Mouse (Mus musculus) neural tube, embryonic 10.5 days (tissue): Measurements from ENCODE around the gene Sec61g.
A peak's percentile ranks its signal among the peaks of the same experiment; 100 is the strongest.
"Not testable (repeated sequence)": the region's sequence is repeated elsewhere in the genome, so short reads cannot be mapped to it uniquely, and the experiment has no call there.

Experiments
- DNase-seq: peaks from one replicate; pipeline ENCODE4 v3.0.0-alpha.2; 2017; ENCODE audit warnings: low spot score; ENCODE audit errors: extremely low spot score

Sec61g gene

DNA sequence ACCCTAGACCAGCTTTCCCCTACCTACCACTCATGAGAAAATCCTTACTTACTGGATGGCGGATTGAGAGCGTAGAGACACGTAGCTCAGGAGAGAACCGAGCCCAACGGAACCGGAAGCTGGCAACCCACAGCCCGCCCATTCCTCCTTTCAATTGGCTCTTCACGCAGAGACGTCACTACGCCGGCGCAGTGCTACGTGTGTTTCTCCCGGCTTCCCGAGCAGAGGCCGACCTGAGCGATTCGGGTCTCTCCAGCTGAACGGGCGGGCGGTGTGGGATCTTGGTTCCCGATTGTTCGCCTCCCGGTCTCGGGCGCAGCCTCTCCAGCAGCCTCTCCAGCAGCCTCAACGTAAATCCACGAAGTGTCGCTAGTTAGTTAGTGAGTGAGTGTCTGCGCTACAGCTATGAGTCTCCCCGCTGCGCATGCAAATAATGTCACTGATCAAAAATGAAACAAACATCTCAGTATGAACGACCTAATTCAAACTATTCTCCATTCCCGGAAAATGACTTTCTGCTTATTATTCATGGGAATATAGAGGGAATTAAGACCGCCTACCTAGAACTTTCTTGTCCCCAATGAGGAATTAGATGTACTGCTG is at the start of gene Sec61g:
Gene Sec61g (minus strand): TSS at position 433 of the 603 bp plus-strand sequence.
- peak; percentile 88 for DNase-seq

DNA sequence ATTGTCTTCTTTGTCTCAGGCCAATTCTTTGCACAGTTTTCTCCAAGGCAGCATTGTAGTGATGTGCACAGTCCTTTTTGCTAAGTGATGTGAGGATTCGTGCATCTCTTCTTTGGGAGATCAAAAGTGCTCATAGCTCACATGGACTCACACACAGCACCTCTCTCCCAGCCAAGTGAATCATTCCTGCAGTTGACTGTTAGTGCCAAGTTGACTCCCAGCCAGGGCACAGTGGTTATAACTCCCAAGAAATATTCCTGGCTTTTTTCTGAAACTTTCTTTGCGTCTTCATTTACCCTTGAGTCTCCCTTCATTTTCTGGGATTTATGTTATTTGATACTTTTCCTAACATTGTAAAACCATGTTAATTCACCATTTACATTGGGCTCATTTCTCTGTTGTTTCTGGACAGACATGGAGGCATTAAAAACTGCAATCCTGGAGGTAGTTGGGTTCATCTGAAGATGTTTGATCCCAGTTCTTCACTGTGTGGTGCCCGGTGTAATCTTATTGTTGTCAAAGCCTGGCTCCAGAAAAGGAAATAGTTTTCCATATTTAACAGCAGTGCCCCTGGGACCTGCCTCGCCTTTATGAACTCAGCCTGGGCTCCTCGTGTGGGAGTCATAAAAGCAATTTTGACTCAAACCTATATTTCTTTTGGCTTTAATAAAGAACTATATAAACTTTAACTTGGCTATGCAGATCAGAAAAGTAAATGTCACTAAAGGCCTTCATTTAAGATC is 38.3 kb upstream of the Sec61g start:
- DNase-seq = no peak

DNA sequence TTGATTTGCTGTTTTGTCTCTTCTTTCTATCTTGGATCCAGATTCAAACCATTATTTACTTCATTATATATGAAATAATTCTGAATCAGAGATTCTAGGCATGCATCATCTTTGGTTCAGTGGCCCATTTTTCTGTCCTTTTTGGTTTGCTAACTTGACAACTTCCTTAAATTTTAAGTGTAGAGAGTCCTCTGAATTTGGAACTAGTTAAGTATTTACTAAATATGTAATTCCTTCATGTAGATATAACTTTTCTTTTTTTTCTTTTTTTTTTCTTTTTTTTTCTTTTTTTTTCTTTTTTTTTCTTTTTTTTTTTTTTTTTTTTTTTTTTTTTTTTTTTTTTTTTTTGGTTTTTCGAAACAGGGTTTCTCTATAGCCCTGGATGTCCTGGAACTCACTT is 29.1 kb upstream of the Sec61g start:
- DNase-seq = no peak

DNA sequence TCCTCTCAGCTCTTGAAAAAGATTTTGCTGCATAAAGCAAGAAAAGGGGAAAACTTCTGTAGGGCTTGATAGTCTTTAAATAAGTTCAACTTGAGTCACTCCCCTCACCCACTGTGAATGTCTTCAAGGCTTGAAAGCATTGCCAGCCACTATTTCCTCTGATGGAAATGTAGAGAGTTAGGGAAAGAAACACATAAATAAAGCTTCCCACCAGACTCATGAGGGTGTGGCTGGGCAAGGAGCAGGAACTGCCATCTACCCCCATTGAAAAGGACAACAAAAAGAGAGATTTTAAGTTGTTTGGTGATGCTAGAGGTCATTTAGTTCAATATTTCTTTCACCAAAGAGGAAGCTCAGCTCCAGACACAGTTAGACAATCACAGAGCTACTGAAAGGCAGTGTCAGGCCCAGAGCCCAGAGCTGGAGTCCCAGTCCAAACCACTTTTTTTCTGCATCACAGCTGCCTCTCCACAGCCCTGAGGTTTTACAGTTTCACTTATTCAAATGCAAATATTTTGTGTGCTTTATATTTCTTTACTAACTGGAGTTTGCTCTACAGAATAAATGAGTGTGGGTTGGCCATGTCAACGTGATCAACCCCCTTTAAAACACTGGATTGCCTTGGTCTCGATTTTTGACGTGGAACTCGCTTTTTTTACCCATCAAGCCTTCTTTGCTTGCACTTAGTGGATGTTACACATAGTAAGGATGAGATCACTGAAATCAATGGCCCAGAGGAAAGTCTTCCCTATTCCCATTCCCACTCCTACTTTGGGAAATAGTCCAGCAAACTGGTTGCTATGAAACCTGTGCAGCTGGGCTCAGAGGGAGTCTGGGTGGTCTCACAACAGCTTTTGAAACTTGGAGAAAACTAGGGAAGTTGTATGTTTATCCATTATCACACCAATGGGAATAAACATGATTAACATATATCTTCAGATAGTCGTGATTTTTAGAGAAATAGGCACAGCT is 26.6 kb upstream of the Sec61g start:
- DNase-seq = no peak

DNA sequence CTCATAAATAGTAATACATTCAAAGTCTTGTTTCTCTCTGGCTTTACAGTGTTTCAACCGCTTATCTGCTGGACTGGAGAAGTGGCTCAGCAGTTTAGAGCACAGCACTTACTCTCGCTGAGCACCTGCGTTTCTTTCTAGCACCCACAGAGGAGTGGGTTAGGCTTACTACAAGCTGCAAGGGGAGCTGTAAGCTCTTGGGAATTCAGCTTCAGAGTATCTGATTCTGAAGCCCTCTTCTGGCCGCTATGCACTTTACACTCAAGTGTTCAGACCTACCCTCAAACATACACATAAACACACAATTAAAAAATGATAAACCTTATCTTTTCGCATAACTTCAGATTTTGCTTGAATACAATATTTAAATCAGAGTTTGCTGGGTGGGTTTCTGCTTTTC is 24.6 kb upstream of the Sec61g start:
- no peak for DNase-seq

DNA sequence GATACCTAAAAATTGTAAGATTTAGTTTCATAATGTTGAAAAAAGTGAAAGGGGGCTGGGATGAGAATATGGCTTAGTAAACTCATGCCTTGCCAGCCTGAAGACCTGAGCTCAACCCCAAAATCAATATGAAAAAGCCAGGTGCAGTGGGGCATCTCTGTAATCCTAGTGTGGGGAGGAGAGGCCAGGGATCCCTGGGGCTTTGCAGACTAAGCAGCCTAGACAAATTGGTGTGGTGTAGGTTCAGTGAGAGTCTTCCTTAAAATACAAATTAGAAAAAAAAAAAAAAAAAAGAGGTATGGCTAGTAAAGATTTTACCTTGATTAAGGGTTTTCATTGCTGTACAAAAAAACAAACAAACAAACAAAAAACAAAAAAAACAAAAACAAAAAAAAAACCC is 20.6 kb upstream of the Sec61g start:
- DNase-seq = no peak

DNA sequence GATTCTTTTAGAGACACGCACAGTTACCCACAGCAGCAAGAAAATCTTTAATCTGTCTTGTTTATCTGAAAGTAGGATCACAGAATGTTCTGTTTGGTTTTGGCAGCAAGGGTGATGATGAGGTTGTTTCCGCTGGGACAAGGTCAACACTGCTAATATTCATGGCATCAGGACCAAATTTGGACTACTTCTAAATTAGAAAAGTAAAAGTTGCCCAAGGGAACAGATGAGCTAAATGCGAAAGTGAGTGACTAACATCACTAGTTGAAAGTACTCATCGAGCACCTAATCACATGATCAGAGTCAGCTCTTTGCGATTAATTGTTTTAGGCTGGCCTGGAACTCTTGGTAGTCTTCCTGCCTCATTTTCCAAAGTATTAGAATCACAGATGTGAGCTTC is 20.1 kb upstream of the Sec61g start:
- DNase-seq = no peak

DNA sequence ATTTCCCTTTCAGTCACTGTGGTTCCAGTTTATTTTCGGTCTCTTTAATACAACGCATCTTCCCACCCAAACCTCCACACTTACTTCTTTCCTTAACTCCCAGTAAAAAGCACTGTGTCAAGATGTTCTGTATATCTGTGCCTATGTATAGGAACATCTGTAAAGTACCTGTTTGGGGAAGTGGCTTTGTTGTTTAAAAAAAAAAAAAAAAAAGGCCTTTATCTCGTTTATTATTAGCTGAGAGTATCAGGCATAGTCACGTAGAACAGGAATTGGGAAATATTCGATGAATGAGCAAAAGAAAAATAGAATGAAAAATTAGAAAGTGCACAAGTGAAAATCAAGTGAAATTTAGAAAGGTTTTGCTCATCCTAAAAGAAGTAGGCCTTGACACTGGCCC is 19.5 kb upstream of the Sec61g start:
- DNase-seq = no peak

DNA sequence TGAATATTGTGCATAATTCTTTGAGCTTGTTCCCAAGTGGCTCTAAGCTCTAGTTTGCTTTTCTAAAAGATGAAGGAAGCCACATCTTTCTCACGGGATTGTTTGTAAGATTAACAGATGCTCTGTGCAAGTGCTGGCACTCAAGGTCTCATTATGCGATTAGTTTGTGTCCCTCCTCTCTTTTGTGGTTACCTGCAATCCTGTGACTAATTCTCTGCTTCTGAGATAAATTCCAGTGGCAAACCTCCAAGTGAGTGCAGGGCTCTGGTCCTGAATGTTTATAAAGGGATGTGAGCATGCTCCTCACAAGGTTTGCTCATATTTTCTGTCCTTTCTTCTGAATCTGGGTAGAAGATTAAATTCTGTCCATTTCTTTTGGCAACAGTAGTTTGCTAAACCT is 18.2 kb upstream of the Sec61g start:
- no peak for DNase-seq

DNA sequence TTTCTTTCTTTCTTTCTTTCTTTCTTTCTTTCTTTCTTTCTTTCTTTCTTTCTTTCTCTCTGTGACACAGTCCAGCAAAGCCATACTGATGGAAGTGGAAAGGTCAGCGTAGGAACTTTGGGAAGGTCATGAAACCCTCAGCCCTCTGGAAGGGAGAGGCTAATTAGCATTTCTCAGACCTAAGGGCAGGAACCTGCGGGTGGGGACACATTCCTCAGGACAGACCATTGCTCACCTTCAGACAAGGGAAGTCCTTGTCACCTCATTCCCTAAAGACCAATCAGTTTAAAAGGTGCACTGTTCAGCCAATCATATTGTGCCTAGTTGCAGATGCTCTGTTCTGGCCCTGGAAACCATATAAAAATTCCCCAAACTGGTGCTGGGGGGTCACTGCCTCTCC is 17.4 kb upstream of the Sec61g start:
- no peak for DNase-seq

DNA sequence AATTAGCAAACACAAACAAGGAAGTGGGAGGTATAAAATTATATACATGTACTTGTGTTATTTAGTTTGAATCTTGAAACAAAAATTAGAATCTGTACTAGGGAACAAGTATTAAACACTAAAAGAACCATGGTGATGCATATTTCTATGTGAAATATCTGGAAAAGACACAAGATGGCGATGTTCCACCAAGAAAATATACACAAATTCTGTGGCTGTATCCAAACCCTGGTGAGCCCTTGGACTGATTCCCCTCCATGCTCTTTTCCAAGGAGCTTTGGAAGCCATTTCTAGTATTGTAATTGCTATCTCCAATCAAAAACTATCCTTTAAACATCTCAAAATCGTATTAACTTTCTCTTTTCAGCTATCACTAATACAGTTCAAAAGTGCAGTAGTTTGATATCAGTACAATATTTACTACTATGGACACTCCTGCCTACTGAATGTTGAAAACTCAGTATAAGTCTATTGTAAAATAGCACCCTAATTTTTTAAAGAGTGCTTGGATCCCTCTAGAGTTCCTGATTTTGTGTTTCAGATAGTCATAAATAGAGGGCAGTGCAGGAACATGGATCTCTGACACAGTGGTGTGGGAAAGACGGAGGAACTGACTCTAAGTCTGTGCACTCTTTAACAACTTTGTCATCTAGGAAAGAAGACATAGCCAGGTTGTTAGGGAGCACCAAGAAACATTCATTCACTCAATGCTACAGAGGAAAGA is 16.8 kb upstream of the Sec61g start:
- DNase-seq = no peak

DNA sequence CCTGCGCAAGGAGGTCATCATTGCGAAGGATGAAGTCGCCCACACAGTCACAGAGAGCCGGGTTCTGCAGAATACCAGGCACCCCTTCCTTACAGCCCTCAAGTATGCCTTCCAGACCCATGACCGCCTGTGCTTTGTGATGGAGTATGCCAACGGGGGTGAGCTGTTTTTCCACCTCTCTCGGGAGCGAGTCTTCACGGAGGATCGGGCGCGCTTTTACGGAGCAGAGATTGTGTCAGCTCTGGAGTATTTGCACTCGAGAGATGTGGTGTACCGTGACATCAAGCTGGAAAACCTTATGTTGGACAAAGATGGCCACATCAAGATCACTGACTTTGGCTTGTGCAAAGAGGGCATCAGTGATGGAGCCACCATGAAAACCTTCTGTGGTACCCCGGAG is 6.8 kb upstream of the Sec61g start:
- not testable (repeated sequence) for DNase-seq

DNA sequence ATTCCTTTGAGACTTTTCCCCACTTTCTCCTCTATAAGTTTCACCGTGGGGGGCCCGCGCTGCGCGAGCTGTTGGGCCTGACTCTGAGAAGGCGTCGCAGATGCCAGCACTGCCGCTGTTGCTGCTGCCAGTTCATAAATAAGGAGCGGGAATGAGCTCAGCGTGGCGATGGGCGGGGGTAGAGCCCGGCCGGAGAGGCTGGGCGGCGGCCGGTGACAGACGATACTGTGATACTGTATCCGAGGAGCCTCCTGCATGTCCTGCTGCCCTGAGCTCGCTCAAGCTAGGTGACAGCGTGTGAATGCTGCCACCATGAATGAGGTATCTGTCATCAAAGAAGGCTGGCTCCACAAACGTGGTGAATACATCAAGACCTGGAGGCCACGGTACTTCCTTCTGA is 5.9 kb upstream of the Sec61g start:
- DNase-seq = not testable (repeated sequence)

DNA sequence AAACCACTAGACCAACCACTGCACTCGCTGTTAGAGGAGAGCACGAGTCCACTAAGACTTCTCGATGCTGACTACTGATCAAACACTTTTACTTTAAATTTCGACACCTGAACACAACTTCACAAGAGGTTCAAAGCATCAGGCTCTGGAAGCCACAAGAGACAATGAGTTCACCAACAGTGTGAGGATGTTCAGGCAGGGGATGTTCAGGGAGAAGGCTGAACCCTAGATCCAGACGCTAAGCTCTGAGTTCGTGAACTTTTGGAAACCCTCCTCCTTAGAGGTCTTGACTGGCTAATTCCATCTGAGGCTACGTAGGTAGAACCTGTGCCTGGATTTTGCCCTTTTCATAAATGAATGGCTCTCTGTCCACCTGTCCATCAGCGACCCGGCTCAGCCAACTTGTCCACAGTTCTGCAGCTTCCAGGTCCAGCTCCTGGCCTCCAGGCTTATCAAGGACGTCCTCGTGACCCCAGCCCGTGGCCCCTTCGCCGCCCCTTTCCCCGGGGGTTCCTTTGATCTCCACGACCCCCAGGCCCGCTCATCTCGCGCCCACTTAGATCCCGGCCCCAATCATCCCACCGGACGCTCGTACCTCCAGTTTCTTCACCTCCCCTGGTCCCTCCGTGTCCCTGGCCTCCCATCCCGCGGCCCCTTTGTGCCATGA is 766 bp downstream of the Sec61g start:
- no peak for DNase-seq

DNA sequence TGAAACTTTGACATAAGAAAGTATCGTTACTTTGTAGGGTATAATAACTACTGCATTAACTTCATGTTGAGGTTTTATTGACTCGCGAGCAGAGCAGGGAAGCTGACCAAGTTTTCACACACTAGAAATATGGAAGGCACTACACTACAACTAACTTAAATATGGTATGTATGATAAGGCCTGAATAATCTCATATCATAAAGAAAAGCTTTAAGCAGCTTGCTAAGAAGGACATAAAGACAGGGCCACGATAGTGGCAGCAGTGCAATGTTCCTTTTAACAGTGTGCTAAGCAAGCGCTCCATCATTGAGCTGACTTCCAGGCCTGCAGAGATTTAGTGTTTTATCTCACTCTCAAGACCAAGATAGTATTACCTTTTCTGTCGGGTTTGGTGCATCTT is 2.3 kb downstream of the Sec61g start:
- no peak for DNase-seq

DNA sequence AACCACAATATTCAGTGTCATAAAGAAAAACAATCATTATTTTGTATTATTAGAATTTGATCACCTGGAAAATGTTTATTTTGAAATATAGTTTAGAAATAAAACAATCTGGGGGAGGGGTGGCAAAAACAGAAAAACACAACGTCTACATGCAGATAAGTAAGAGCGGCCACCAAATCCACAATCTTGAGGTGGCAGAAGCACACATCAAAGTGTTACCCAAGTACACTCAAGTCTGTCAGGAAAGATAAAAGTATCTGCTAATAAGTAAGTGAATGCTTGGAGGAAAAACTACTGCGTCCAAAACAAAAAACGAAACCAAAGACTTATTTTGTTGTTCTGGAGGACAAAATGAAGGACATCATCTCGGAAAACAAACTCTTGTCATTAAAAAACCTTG is 5.1 kb downstream of the Sec61g start:
- DNase-seq = no peak

DNA sequence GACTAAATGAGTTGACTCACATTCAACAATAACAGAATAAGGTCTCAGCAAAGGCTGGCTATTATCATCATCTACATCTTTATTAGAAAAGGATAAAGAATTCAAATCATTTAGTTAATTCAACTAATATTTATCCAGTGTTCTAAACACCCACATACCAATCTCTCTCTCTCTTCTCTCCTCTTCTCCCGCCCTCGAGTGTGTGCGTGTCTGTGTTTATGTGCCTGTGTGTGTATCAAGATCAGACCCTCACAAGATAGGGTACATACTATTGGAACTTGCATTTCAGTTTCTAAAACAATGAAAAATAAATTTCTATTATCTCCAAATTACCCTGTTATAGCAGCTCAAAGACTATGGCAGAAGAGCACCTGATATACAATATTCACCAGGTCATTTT is 5.5 kb downstream of the Sec61g start:
- DNase-seq = no peak

DNA sequence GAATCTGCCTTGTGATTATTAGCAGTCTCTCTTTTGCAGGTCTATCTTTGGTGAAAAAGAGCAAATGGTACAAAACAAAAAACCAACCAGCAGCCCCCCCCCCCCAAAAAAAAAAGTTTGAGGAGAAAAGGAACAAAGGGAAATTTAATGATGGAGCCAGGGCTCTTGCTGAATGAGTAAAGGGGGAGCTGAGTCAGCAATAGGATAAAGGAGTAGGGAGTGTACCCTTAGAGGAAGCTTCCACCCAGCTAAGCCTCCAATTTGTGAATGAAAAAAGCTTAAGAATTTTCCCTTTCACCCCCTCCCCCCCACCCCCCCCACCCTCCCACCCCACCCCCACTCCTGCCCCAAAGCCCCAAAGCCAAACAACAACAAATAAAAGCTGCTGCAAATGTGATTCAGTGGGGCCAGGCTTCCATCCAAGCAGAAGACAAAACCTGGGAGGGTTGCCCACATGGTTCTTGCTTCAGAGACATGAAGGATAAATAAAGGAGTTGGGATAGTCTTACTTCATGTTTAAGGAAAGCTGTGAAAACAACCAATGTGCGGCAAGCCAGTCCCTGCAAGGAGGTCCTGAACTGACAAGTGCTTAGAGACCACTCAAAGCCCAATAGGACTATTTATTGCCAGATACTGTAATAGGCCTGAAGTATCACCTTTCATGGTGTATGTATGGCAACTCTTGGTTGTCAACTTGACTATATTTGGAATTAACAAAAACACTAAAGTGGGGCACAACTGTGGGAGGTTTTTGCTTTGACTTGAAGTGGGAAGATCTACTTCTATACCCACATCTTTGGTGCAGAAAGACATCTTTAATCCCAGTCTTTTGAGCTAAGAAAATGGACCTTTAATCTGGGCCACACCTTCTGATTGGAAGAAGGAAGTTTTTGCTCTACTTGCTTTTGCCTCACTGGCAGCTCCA is 9.3 kb downstream of the Sec61g start:
- no peak for DNase-seq
